Mouse (Mus musculus) E14TG2a.4 (cell line): ENCODE data around the gene Fry.
A peak's percentile ranks its signal among the peaks of the same experiment; 100 is the strongest.

Experiments used
- CTCF ChIP-seq: conservative IDR thresholded peaks from 2 replicates; pipeline ENCODE4 v1.5.1; 2014; ENCODE audit warnings: low read length
- NANOG ChIP-seq: IDR thresholded peaks from 2 replicates; pipeline ENCODE4 v1.6.1; 2014; ENCODE audit warnings: borderline replicate concordance, low read length, mixed read lengths
- POU5F1 ChIP-seq: IDR thresholded peaks from 2 replicates; pipeline ENCODE4 v1.6.1; 2014; ENCODE audit warnings: low read length, borderline replicate concordance

GRCm38 (mm10) chr5:150145967-150146366 lies 27.5 kb downstream of the Fry start:
- TF ChIP-seq CTCF (peak; percentile 90), NANOG (no peak), POU5F1 (no peak)
